Mouse (Mus musculus): ENCODE measurements around the gene Mreg. TPM values are rescaled to one million over a fixed set of nuclear protein-coding genes. Genes with fewer than 3 reads are reported as not detected.

The Mreg gene
- polyA plus RNA-seq, 1 experiment from 2014 or later: 1.2 TPM

GRCm38 (mm10) chr1:72141893-72142480 is 70.1 kb downstream of the Mreg start:
- Histone ChIP-seq H3K9ac (ENCODE audit: low read length) (peak overlapping the region; percentile 52), H3K4me1 (ENCODE audit: control insufficient read depth, insufficient read depth, low read length) (peaks cover 2% of the 10 kb centered on the region; the same call in 1 of the 2 replicates), H3K4me3 (ENCODE audit: low read depth, low read length) (no peak overlapping the region), H3K36me3 (ENCODE audit: control insufficient read depth, insufficient read depth, low read length) (no peaks in the 10 kb centered on the region), H3K27me3 (replicated peaks; ENCODE audit: control insufficient read depth, insufficient read depth, low read length) (no peaks in the 10 kb centered on the region), H3K4me2 (ENCODE audit: low read length) (peak overlapping the region; percentile 38), H3K9me3 (replicated peaks; ENCODE audit: control insufficient read depth, low read length) (no peaks in the 10 kb centered on the region), H3K27ac (ENCODE audit: low read depth, low read length) (no peak overlapping the region)
- 4% methylated on average over 11 of the region's 11 CpGs for WGBS
- ATAC-seq (peak; percentile 93), DNase-seq (ENCODE audit: low spot score) (peak; percentile 93)

- no peak overlapping the region for H3K27ac ChIP-seq (ENCODE audit: low read depth, low read length)
- 0 out of 2 replicates have a peak, but pooled peaks cover 2% of the 10 kb centered on the region for H3K9me3 ChIP-seq (replicated peaks; ENCODE audit: control insufficient read depth, low read length)
- WGBS: 91% methylated on average over 10 of the region's 10 CpGs
- ATAC-seq (no peak), DNase-seq (ENCODE audit: low spot score) (no peak)
- H3K4me1 ChIP-seq (ENCODE audit: control insufficient read depth, insufficient read depth, low read length): no peaks in the 10 kb centered on the region
- H3K9ac ChIP-seq (ENCODE audit: low read length): no peak overlapping the region
- no peaks in the 10 kb centered on the region for H3K27me3 ChIP-seq (replicated peaks; ENCODE audit: control insufficient read depth, insufficient read depth, low read length)
- no peak overlapping the region for H3K4me2 ChIP-seq (ENCODE audit: low read length)
- no peak overlapping the region for H3K4me3 ChIP-seq (ENCODE audit: low read depth, low read length)
- no peaks in the 10 kb centered on the region for H3K36me3 ChIP-seq (ENCODE audit: control insufficient read depth, insufficient read depth, low read length)
Measured at GRCm38 (mm10) chr1:72136101-72136500, 76.0 kb downstream of the Mreg start.

- Histone ChIP-seq H3K9me3 (replicated peaks; ENCODE audit: control insufficient read depth, low read length) (0 out of 2 replicates have a peak, but pooled peaks cover 2% of the 10 kb centered on the region), H3K4me3 (ENCODE audit: low read depth, low read length) (no peak overlapping the region), H3K27ac (ENCODE audit: low read depth, low read length) (no peak overlapping the region), H3K4me2 (ENCODE audit: low read length) (no peak overlapping the region), H3K27me3 (replicated peaks; ENCODE audit: control insufficient read depth, insufficient read depth, low read length) (no peaks in the 10 kb centered on the region), H3K4me1 (ENCODE audit: control insufficient read depth, insufficient read depth, low read length) (no peaks in the 10 kb centered on the region), H3K36me3 (ENCODE audit: control insufficient read depth, insufficient read depth, low read length) (no peaks in the 10 kb centered on the region), H3K9ac (ENCODE audit: low read length) (no peak overlapping the region)
- ATAC-seq (no peak), DNase-seq (ENCODE audit: low spot score) (no peak)
- WGBS: 52% methylated on average over 1 of the region's 1 CpGs
Measured at GRCm38 (mm10) chr1:72134534-72134933, 77.6 kb downstream of the Mreg start.

GRCm38 (mm10) chr1:72123434-72124297 is 88.4 kb downstream of the Mreg start:
- WGBS: 22% methylated on average over 23 of the region's 23 CpGs

GRCm38 (mm10) chr1:72121608-72122185 is 90.4 kb downstream of the Mreg start:
- Histone ChIP-seq H3K36me3 (ENCODE audit: control insufficient read depth, insufficient read depth, low read length) (no peaks in the 10 kb centered on the region), H3K4me3 (ENCODE audit: low read depth, low read length) (no peak overlapping the region), H3K9ac (ENCODE audit: low read length) (no peak overlapping the region), H3K4me1 (ENCODE audit: control insufficient read depth, insufficient read depth, low read length) (no peaks in the 10 kb centered on the region), H3K4me2 (ENCODE audit: low read length) (no peak overlapping the region), H3K27me3 (replicated peaks; ENCODE audit: control insufficient read depth, insufficient read depth, low read length) (no peaks in the 10 kb centered on the region), H3K27ac (ENCODE audit: low read depth, low read length) (no peak overlapping the region), H3K9me3 (replicated peaks; ENCODE audit: control insufficient read depth, low read length) (no peaks in the 10 kb centered on the region)
- 88% methylated on average over 17 of the region's 17 CpGs for WGBS
- DNase-seq (ENCODE audit: low spot score) (no peak), ATAC-seq (no peak)

More at GRCm38 (mm10) chr1:72123434-72124297, 88.4 kb downstream of the Mreg start:
- no peaks in the 10 kb centered on the region for H3K36me3 ChIP-seq (ENCODE audit: control insufficient read depth, insufficient read depth, low read length)
- H3K9ac ChIP-seq (ENCODE audit: low read length): no peak overlapping the region
- DNase-seq (ENCODE audit: low spot score) (peak; percentile 92), ATAC-seq (peak; percentile 98)
- peak overlapping the region; percentile 18 for H3K4me2 ChIP-seq (ENCODE audit: low read length)
- H3K27ac ChIP-seq (ENCODE audit: low read depth, low read length): no peak overlapping the region
- no peaks in the 10 kb centered on the region for H3K9me3 ChIP-seq (replicated peaks; ENCODE audit: control insufficient read depth, low read length)
- H3K4me1 ChIP-seq (ENCODE audit: control insufficient read depth, insufficient read depth, low read length): no peaks in the 10 kb centered on the region
- no peaks in the 10 kb centered on the region for H3K27me3 ChIP-seq (replicated peaks; ENCODE audit: control insufficient read depth, insufficient read depth, low read length)
- H3K4me3 ChIP-seq (ENCODE audit: low read depth, low read length): no peak overlapping the region

GRCm38 (mm10) chr1:72119981-72120380 is 92.1 kb downstream of the Mreg start:
- Histone ChIP-seq H3K4me1 (ENCODE audit: control insufficient read depth, insufficient read depth, low read length) (no peaks in the 10 kb centered on the region), H3K9ac (ENCODE audit: low read length) (no peak overlapping the region), H3K4me3 (ENCODE audit: low read depth, low read length) (no peak overlapping the region), H3K27me3 (replicated peaks; ENCODE audit: control insufficient read depth, insufficient read depth, low read length) (no peaks in the 10 kb centered on the region), H3K36me3 (ENCODE audit: control insufficient read depth, insufficient read depth, low read length) (no peaks in the 10 kb centered on the region), H3K27ac (ENCODE audit: low read depth, low read length) (no peak overlapping the region), H3K9me3 (replicated peaks; ENCODE audit: control insufficient read depth, low read length) (no peaks in the 10 kb centered on the region), H3K4me2 (ENCODE audit: low read length) (no peak overlapping the region)
- ATAC-seq: no peak
- 75% methylated on average over 4 of the region's 4 CpGs for WGBS
- no peak for DNase-seq (ENCODE audit: low spot score)

- ATAC-seq (no peak), DNase-seq (ENCODE audit: low spot score) (no peak)
- Histone ChIP-seq H3K4me2 (ENCODE audit: low read length) (no peak overlapping the region), H3K27ac (ENCODE audit: low read depth, low read length) (no peak overlapping the region), H3K4me3 (ENCODE audit: low read depth, low read length) (no peak overlapping the region), H3K9me3 (replicated peaks; ENCODE audit: control insufficient read depth, low read length) (no peaks in the 10 kb centered on the region), H3K36me3 (ENCODE audit: control insufficient read depth, insufficient read depth, low read length) (no peaks in the 10 kb centered on the region), H3K9ac (ENCODE audit: low read length) (no peak overlapping the region), H3K27me3 (replicated peaks; ENCODE audit: control insufficient read depth, insufficient read depth, low read length) (no peaks in the 10 kb centered on the region), H3K4me1 (ENCODE audit: control insufficient read depth, insufficient read depth, low read length) (no peaks in the 10 kb centered on the region)
- WGBS: 88% methylated on average over 5 of the region's 5 CpGs
Measured at GRCm38 (mm10) chr1:72114206-72114605, 97.9 kb downstream of the Mreg start.
